Mouse (Mus musculus) CD4-positive, CD25-positive, alpha-beta regulatory T cell, adult 4 months (primary cell): ENCODE measurements at regions not wholly inside any gene's neighbourhood (a gene's known extent, or its start where the extent isn't known, plus 50 kb on each side); places are given as distances from the start of the nearest gene placed in this dataset.

Source experiments
- ATAC-seq: one replicate; pipeline ENCODE4 v1.8.0; 2017

DNA sequence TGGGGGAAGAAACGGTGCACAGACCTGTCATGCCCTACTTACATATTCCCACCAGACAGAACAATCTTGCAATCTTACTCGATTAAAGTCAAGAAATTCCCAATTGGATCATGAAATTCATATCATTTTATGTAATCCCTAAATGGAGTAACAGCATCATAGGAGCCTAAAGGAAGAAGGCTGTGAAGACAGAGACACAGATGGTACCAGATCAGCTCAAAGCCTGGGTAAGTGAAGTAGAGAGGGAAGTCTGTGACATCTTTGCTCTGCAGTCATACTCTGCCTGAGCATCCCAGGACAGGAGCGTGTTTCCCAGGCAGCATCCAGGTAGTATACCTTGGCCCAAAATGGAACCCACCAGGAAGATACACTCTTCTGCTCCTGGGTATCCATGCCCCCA is 108.6 kb downstream of the Diras2 start:
- no peak for ATAC-seq

DNA sequence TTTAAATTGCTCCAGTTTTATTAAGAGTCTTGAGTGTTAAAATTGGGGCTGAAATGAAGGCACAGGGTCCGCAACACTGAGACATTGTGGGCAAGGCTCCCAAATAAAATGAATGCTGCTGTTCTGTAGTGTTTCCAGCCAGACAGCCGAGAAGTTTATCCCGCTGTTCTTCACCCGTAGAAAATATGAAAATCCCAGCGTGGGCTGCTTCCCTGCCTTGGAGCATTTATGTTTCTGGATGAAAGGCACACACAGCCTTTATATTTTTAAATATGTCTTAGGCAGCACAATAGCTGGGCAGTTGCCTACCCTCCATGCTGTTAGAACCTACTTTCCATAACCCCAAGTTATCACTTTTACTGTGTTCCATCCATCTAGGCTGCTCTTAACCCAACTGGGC is 102.6 kb downstream of the Diras2 start:
- ATAC-seq: no peak

DNA sequence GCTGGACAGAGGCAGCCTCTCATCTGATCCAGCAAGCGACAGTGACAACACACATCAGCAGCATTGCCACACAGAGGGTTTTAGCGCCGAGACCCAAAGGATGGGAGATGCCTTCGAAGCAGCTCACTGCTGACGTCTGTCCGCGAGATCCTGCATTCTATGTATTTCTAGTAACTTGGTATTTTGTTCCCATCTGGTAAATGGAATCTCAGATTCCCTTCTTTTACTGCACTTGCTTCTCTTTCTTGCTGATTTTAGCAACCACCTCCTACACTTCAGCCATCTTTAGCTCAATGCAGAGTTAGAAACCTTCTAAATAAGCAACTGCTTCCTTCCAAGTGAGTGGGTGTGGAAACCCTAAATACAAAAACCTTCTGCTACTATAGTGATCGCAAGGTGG is 94.3 kb downstream of the Diras2 start:
- ATAC-seq: no peak

DNA sequence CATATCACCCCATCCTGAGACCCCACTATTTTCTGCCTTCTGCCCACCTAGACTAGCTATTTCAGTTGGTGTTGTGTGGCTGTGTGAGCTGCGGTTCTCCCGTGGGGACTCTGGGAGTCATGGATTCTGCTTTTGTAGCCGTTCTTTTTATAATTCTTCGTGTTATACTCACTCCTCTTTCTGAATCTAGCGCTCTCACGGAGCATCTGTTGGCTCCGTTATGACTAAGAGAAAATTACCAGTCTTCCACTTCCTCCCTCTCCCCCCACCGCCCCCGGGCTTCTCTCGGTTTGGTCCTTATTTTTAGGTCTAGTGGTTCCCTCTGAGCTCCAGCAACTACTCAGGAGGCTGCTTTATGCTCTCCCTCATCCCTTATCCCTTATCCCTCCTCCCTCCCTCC is 85.6 kb downstream of the Diras2 start:
- no peak for ATAC-seq

DNA sequence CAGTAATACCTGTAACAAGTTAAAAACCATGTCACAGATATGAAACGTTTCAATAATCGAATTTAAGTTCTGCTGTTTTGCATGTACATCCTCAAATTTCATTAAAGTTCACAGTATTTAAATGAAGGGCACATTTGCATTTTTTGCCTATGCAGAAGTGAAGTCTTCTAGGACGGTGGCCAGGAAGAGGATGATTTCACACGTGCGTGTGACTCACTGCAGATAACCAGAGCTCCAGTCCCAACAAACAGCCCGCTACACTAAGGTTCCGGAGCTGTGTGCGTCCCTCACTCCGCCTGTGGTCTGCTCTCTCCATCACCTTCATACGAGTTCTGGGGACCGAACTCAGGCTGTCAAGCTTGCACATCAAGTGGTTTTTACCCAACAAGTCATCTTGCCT is 82.2 kb downstream of the Diras2 start:
- no peak for ATAC-seq

DNA sequence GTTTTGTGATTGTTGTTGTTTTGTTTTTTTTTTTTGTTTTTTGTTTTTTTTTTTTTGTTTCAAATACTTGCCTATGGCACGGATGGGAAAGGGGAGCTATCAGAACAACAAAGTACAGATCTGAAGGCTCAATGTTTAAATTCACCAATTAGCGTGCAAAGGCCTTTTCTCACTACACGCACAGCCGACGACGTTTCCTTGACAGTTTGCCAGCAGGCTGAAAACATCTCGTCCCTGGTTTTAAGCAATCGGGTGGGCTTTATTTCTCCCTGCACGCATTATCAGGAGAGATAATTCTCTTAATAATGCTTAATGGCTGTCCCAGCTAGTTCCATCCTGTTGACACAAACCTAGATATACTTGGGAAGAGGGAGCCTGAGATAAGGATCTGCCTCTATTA is 79.6 kb downstream of the Diras2 start:
- no peak for ATAC-seq

DNA sequence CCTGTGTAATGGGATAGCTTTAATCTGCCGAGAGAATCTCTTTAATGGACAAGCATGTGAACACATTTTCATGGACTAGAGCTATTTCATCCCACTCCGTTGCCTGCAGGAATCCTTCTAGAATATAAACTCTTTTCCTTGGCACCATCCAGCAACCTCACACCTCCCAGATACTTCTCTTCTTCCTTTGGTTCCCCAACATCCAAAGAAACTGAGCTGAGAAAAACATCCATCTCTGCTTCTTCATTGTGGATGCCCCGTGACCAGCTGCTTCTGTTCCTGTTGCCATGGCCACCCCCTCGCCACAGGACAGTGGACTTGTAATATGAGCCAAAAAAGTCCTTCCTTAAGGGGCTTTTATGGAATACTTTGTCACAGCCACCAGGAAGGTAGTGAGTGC is 78.8 kb downstream of the Diras2 start:
- ATAC-seq: no peak
